Mouse (Mus musculus) gonadal fat pad, adult 2 months (tissue): Measurements from ENCODE around the gene Krt39. TPM values are rescaled to one million over a fixed set of nuclear protein-coding genes. Genes with fewer than 3 reads are reported as not detected.

Experiments
- DNase-seq: peaks from one replicate; pipeline ENCODE4 v3.0.0-alpha.2; 2012; ENCODE audit warnings: low read depth
- polyA plus RNA-seq: library from polyadenylated mRNA; depleted of rRNA; stranded (reverse); fragments of >200 nt; gene quantifications from 2 replicates; pipeline ENCODE4 v1.2.3, GENCODE M21; 2012; rRNA removed

Krt39 gene
- not detected in 2 replicates for polyA plus RNA-seq

GRCm38 (mm10) chr11:99521288-99521860 lies at the start of gene Krt39:
Krt39 (minus strand) TSS chr11:99521338.
- DNase-seq, result no peak

DNA sequence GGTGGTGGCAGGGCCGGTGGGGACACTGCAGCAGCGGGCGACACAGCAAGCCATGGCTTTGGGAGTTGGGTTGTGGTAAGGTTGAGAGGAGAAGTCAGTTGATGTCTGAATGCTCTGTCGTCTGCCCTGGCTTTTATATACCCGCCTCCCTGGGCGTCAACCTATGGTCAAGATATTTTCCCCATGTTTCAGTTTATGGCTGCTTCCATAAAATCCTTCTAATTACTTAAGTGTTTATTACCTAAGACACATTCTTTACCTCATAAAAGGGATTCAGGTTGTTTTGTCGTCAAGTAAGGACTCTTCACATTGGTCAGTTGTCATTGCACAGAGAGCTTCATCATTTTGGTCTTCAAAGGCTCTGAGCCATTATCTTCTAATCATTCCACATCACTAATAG lies 45.4 kb upstream of the Krt39 start, which contains the start of gene Krtap3-1:
Gene Krtap3-1, minus strand, starts transcription at position 101 of the 400 bp plus-strand sequence.
- no peak for DNase-seq

GRCm38 (mm10) chr11:99562580-99562979 lies 41.4 kb upstream of the Krt39 start:
- no peak for DNase-seq

GRCm38 (mm10) chr11:99559366-99559765 lies 38.2 kb upstream of the Krt39 start, which contains the start of gene Gm11939:
Gm11939 (minus strand) TSS chr11:99559466.
- no peak for DNase-seq

- DNase-seq, result no peak
Measured at GRCm38 (mm10) chr11:99557976-99558745, 37.0 kb upstream of the Krt39 start.

DNA sequence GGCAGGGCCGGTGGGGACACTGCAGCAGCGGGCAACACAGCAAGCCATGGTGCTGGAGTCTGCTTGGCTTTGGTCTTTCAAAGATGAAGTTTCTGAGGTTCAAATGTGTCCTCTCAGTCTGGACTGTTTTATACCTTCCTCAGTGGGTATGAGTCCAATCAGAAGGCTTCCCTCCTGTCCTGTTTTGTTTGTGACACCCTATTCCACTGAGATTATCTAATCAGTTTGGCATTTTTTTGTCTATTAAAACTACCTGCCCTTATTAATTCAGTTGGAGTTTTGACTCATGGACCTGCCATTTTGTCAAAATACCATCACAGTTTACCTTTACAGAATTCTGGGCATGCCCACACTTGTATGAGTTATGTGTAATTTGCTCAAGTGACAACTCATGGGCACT lies 35.6 kb upstream of the Krt39 start, which contains the start of gene Krtap3-2:
Gene Krtap3-2, minus strand, starts transcription at position 101 of the 400 bp plus-strand sequence.
- DNase-seq, result no peak

GRCm38 (mm10) chr11:99556195-99556594 lies 35.1 kb upstream of the Krt39 start:
- DNase-seq, result no peak

DNA sequence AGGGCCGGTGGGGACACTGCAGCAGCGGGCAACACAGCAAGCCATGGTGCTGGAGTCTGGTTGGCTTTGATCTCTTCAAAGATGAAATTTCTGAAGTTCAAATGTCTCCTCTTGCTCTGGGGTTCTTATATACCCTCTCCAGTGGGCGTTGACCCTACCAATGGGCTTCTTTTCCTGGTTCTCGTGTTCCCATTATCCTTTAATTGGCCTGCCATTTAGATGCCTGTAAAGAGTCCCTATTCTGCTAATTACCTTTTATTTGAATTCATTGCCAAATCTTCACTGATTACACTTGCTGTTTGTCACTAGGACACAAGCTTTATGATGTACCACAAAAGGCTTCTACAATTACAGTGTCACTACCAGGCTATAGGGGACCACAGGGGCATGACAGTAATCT lies 29.6 kb upstream of the Krt39 start, which contains the start of gene Krtap3-3:
Gene Krtap3-3, minus strand, starts transcription at position 101 of the 400 bp plus-strand sequence.
- DNase-seq, result no peak

GRCm38 (mm10) chr11:99547892-99548291 lies 26.8 kb upstream of the Krt39 start:
- no peak for DNase-seq

DNA sequence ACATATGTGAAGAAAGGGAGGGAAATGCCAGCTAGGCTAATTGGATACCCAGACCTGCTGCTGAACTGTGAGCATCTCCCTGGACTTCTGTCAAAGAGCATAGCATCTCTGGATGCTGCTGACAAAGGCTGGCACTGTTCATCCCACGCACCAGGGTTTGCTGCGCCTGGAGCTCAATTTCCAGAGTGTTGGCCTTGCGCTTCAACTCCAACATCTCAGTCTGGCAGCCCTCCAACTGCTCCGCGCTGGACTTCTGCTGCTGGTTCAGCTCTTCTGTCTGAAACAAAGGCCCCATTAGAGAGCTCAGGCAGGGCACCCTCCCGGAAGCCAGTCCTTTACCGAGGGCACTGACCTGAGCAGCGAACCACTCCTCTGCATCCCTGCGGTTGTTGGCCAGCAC lies 18.6 kb upstream of the Krt39 start:
- DNase-seq, result no peak

DNA sequence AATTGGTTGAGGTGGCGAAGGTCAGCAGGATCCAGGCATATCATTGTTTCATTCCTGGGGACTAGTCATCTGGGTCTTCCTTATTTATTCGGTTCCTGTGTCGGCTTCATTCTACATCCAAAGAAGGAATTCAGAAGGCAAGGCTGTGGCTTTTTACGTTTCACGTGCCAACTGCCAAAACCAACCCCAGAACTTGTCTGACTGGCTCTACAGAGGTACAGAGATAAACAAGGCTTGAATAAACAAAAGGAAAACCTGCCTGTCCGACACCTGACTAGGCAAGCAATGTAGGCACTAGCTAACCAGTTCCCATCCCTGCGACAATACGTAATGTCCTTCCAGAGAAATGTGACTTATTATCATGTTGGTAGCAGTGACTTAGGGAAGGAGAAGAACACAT lies 7.0 kb downstream of the Krt39 start:
- peak; percentile 24 for DNase-seq

DNA sequence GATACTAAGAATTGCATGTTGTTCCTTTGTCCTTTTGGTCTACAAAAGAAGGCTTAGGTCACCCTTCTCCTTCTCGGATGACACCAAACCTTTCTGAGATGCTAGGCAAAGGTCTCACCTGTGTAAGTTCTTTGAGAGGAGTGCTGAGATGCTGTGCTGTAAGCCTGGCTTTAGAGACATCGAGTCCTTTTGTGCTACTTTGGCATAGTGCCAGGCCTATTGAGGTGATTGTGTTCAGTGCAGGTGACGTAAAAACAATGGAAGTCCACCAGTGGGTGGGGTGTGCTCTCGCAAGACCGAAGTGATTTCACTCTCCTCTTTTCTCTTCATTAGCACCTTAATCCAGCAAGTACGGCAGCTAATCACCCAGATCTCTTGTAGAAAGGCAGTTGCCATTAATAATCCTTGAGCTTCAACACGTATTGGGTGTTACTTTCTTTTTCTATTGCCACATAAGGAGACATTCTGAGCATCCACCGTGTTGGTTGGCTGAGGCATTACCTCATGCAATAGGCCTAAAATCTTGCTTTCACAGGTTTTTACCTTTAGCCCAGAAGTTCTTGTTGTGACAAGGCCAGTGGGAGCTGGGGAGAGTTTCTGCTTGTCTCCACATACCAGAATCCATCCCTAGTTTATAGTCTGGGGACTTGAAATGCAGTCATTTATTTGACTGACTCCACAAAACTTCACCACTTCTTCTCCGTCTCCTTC lies 20.9 kb downstream of the Krt39 start:
- DNase-seq, result peak; percentile 30

DNA sequence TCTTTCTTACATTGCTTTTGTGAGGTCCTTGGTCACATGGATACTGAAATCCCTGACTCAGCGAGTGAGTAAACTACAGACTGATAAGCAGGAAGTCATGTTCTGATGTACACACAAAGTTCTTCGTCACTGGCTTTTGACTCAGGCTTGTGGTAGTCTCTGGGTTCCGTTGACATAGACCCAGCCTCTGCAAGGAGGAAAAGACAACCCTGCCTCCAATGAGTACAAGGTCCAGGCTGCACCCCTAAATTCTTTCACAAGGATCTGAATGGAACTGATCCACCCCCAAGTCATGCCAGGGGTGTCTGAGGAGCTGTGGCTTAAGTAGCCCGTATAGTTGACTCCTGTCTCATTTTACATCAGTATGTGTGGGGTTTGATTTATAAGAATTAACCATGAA lies 24.7 kb downstream of the Krt39 start:
- no peak for DNase-seq

DNA sequence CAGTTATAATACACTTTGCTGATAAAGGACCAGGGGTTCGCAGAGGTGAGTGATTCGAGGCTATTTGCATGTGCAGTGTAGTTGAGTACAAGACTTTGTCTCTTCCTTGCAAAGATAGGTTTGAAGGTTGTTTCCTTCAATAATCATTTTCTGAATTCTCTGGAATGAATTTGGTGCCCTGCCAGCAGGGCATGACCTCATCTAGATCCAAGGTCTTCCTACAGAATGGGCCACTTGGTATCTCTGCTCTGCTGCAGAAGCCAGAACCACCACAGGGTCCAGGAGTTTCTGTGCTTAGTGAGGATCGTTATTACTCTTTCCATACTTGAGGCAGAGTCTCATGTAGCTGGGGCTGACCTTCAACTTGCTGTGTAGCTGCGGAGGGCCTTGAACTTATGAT lies 26.4 kb downstream of the Krt39 start:
- no peak for DNase-seq

DNA sequence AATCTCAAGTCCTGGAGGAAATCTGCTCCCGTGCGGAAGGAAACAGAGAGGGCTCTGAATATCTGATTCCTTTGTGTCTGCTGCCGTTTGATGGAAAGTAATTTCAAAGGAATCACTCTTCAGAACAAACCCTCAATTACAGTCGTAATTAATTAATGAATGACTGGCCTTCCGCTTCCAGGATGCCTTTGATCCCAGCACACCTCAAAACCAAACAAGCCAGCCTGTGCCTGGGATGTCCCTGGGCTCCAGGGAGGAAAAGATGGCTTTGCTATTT lies 27.6 kb downstream of the Krt39 start:
- no peak for DNase-seq

GRCm38 (mm10) chr11:99492733-99493573 lies 28.2 kb downstream of the Krt39 start, which contains the start of gene Krt23:
Krt23 (minus strand) TSS chr11:99493137.
- DNase-seq, result no peak

GRCm38 (mm10) chr11:99491040-99491439 lies 30.1 kb downstream of the Krt39 start:
- DNase-seq, result no peak

DNA sequence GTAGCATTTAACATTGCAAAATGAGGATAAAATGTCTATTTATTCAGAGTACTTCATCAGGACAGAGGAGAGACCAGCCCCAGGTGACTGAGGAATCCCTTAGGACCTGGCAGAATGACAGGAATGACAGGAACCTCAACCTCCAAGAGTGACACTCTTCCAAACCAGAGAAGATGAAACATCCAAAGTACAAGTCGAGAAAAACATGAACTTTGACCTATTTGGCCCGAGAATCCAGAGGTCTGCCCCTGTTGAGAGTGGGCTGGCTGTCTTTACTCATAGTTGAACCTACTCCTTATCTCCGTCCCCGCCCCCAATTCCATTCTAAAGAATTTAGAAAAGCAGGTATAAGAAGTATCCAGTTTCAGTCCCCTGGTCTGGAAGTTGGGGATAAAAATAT lies 30.5 kb downstream of the Krt39 start:
- no peak for DNase-seq

- DNase-seq, result no peak
Measured at GRCm38 (mm10) chr11:99489233-99489632, 31.9 kb downstream of the Krt39 start.

GRCm38 (mm10) chr11:99474981-99475380 lies 46.2 kb downstream of the Krt39 start:
- DNase-seq, result no peak

- no peak for DNase-seq
Measured at GRCm38 (mm10) chr11:99473433-99473832, 47.7 kb downstream of the Krt39 start.

DNA sequence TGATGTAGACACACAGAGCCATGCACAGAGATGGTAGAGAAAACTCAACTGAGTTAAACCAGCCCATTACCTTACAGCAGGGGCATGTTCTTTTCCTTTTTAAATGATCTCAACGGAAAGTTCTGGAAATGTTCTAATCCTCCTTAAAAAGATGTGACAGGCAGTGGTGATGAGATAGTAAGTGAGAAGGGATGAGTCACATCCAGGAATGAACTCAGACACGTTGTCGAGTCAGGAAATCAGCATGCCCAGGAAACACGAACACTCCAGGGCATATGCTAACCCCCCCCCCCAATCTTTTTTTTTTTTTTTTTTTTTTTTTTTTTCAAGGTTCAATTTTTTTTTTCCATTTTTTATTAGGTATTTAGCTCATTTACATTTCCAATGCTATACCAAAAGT lies 48.7 kb downstream of the Krt39 start:
- no peak for DNase-seq
